Mouse (Mus musculus) spleen, adult 2 months (tissue): Measurements from ENCODE around the gene Asb10. TPM values are rescaled to one million over a fixed set of nuclear protein-coding genes. Genes with fewer than 3 reads are reported as not detected.

Source experiments
- DNase-seq, 2 experiments: peaks; one replicate each; pipeline versions ENCODE4 v3.0.0 to v3.0.0-alpha.2; 2012 to 2021; ENCODE audit warnings: low spot score in 2 of 2, low read depth in 1 of 2
- H3K27ac ChIP-seq: fragments of 200-500 bp; 2 replicates; pipeline ENCODE4 v1.5.1; 2012; ENCODE audit warnings: low read length, inconsistent platforms; ENCODE audit not compliant: insufficient read depth
- H3K27me3 ChIP-seq: fragments of 200-500 bp; 2 replicates; pipeline ENCODE4 v1.6.1; 2012; ENCODE audit warnings: mild to moderate bottlenecking, moderate library complexity, low read length, inconsistent platforms; ENCODE audit not compliant: control insufficient read depth, insufficient read depth
- H3K36me3 ChIP-seq: fragments of 200-500 bp; 2 replicates; pipeline ENCODE4 v1.6.1; 2012; ENCODE audit warnings: mild to moderate bottlenecking, low read length, inconsistent platforms; ENCODE audit not compliant: control insufficient read depth, insufficient read depth
- H3K4me1 ChIP-seq: fragments of 200-500 bp; 2 replicates; pipeline ENCODE4 v1.6.1; 2011; ENCODE audit warnings: inconsistent platforms; ENCODE audit not compliant: control insufficient read depth, insufficient read depth, insufficient read length
- H3K4me3 ChIP-seq: fragments of 200-500 bp; 2 replicates; pipeline ENCODE4 v1.5.1; 2011; ENCODE audit warnings: mild to moderate bottlenecking, inconsistent platforms; ENCODE audit not compliant: insufficient read depth, insufficient read length; ENCODE audit errors: extremely low read depth
- CTCF ChIP-seq: fragments of 200-500 bp; IDR thresholded peaks from 2 replicates; pipeline ENCODE4 v1.5.1; 2011; ENCODE audit warnings: mild to moderate bottlenecking, inconsistent platforms; ENCODE audit not compliant: insufficient read depth, insufficient read length, insufficient replicate concordance; ENCODE audit errors: extremely low read depth
- POLR2A ChIP-seq: fragments of 200-500 bp; IDR thresholded peaks from 2 replicates; pipeline ENCODE4 v1.6.1; 2011; ENCODE audit warnings: low read depth, low read length, inconsistent platforms
- WGBS: fragments of 180-500 bp; shearing (Covaris S2); methylation state at CpG from one replicate; pipeline ENCODE4 v1.1.7; 2018; 5-methylcytosine and 5-hydroxymethylcytosine counted together
- polyA plus RNA-seq: library from polyadenylated mRNA; depleted of rRNA; stranded (reverse); fragments of >200 nt; gene quantifications from 2 replicates; pipeline ENCODE4 v1.2.3, GENCODE M21; 2012

Gene Asb10
- polyA plus RNA-seq, 1 experiment: 0.07 TPM

DNA sequence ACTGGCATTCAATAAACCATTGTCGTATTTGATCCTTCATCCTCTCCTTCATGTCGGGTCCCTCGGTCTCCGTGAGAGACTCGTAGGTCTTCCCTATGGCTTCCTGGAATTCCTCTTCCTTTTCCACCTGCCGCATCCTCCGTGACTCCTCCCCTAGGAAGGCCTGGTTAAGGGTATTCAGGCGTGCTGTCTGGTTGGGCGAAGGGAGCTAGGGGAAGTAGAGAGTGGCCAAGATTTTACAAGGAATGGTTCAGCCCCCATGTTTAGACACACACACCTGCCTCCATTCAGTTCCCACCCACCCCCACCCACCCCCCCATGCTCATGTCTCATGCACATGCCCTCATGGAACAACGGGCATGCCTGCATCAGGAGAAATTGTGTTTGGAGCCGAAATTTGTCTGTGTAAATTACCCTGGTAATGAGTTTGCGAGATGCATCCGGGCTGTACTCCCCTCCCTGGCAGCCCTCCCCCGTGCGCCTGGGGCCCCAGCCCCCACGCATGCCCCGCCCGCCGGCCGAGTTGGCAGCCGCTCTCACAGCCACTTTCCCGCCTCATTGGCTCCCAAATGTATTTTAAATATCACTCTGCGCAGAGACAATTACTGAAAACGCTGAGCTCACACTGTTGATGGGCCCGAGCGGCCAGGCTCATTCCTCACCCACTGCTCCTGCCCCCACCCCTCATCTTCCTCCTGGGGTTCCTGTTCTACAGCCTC is 10.0 kb upstream of the Asb10 start:
- Histone ChIP-seq H3K27me3 (no peaks in the 10 kb centered on the region), H3K4me3 (no peak overlapping the region), H3K27ac (no peak overlapping the region), H3K4me1 (no peaks in the 10 kb centered on the region), H3K36me3 (no peaks in the 10 kb centered on the region)
- 29% methylated on average over 26 of the region's 26 CpGs for WGBS
- TF ChIP-seq POLR2A (no peak), CTCF (no peak)
- DNase-seq: no peak

DNA sequence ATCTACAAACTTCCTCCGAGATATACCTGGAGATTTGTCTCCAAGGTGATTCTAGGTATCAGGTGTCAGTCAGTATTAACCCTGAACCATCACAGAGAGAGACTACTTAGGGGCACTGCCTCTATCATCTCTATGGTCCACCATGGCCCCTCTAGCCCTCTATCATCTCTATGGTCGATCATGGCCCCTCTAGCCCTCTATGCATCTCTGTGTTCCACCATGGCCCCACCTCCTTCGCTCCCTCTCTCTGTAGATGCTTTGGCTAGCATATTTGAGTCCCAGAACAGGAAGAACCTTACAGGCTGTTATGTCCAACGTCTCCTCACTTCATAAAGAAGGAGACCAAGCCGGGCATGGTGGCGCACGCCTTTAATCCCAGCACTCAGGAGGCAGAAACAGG is 1.9 kb upstream of the Asb10 start:
- no peak overlapping the region for H3K4me3 ChIP-seq
- TF ChIP-seq POLR2A: no peak
- no peak for TF ChIP-seq CTCF
- no peaks in the 10 kb centered on the region for H3K4me1 ChIP-seq
- 79% methylated on average over 7 of the region's 7 CpGs for WGBS
- no peak overlapping the region for H3K27ac ChIP-seq
- DNase-seq: no peak
- no peaks in the 10 kb centered on the region for H3K36me3 ChIP-seq
- H3K27me3 ChIP-seq: no peaks in the 10 kb centered on the region

DNA sequence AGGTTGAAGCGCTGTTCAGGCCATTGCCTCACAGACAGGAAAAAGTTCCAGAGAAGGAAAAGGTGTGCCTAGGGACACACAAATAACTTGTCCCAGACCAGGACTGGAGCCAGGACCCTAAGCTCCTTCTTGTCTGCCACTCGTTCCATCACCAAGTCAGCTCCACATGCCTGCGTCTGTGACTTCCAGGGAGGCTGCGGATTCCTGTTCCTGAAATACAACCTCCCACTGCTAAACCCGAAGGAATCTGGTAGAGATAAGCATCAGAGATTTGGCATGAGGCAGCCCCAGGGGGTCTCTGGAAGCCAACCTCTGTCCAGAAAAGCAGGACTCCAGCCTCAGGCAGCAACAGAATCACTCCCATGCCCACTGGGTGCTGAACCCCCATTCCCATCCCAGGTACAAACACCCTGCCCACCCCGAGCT is 379 bp upstream of the Asb10 start:
- Histone ChIP-seq H3K27me3 (no peaks in the 10 kb centered on the region), H3K36me3 (no peaks in the 10 kb centered on the region), H3K4me3 (no peak overlapping the region), H3K27ac (no peak overlapping the region), H3K4me1 (no peaks in the 10 kb centered on the region)
- 31% methylated on average over 6 of the region's 6 CpGs for WGBS
- no peak for TF ChIP-seq CTCF
- TF ChIP-seq POLR2A: no peak
- no peak for DNase-seq

- Histone ChIP-seq H3K27ac (no peak overlapping the region), H3K4me3 (no peak overlapping the region), H3K27me3 (no peaks in the 10 kb centered on the region), H3K4me1 (no peaks in the 10 kb centered on the region), H3K36me3 (no peaks in the 10 kb centered on the region)
- DNase-seq: no peak
- TF ChIP-seq POLR2A (no peak), CTCF (no peak)
- WGBS: 86% methylated on average over 22 of the region's 22 CpGs
These were observed 1.0 kb downstream of the Asb10 start for GRCm38 (mm10) chr5:24539571-24540296.

DNA sequence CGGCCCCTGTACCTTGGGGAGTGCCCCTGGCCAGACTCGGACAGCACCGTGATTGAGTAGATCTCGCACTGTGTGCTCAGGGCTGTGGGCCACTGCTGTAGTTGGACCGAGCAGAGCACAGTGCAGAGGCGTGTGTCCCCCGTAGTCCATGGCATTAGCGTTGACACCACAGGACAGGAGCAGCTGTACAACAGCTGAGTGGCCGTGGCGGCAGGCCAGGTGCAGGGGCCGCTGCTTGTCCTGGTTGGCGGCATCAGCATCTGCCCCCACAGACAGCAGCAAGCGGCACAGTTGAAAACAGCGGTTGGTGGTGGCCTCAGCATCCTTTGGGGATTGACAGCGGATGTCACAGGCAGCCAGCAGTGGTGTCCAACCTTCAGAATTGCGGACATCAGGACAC is 3.2 kb downstream of the Asb10 start:
- no peak overlapping the region for H3K27ac ChIP-seq
- H3K4me3 ChIP-seq: no peak overlapping the region
- no peaks in the 10 kb centered on the region for H3K36me3 ChIP-seq
- DNase-seq: no peak
- H3K4me1 ChIP-seq: no peaks in the 10 kb centered on the region
- TF ChIP-seq POLR2A: no peak
- no peak for TF ChIP-seq CTCF
- 74% methylated on average over 16 of the region's 16 CpGs for WGBS
- H3K27me3 ChIP-seq: no peaks in the 10 kb centered on the region

DNA sequence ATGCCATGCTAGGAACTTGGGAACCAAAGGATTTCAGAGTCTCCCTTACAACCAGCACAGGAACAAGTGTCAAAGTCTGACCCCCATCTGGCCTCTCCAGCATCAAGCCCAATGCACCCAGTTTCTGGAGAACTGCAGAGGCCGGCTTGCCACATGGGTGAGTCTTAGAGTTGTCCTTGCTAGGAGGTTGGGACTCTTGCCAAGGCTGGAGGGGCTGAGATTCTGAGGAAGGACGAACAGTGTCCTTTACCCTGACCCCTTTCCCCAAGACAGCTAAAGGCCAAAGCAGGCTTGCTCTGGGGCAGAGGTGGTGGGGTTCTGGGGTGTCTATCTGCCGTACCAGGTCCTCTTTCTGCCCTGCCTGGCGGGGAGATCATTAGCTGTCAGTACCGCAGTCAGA is 4.3 kb downstream of the Asb10 start:
- no peak for TF ChIP-seq POLR2A
- TF ChIP-seq CTCF: no peak
- no peak overlapping the region for H3K27ac ChIP-seq
- no peak for DNase-seq
- WGBS: 84% methylated on average over 5 of the region's 5 CpGs
- no peaks in the 10 kb centered on the region for H3K27me3 ChIP-seq
- no peak overlapping the region for H3K4me3 ChIP-seq
- no peaks in the 10 kb centered on the region for H3K4me1 ChIP-seq
- no peaks in the 10 kb centered on the region for H3K36me3 ChIP-seq

- Histone ChIP-seq H3K27ac (no peak overlapping the region), H3K36me3 (no peaks in the 10 kb centered on the region), H3K4me3 (no peak overlapping the region), H3K27me3 (no peaks in the 10 kb centered on the region), H3K4me1 (no peaks in the 10 kb centered on the region)
- TF ChIP-seq POLR2A: no peak
- no peak for TF ChIP-seq CTCF
- DNase-seq: no peak
- 78% methylated on average over 3 of the region's 3 CpGs for WGBS
These were observed 5.0 kb downstream of the Asb10 start for GRCm38 (mm10) chr5:24535731-24536130.
